Mouse (Mus musculus): Measurements from ENCODE around the gene Crk. TPM values are rescaled to one million over a fixed set of nuclear protein-coding genes. Genes with fewer than 3 reads are reported as not detected.
A peak's percentile ranks its signal among the peaks of the same experiment; 100 is the strongest.
"Not testable (repeated sequence)": the region's sequence is repeated elsewhere in the genome, so short reads cannot be mapped to it uniquely, and the experiment has no call there.

Crk gene
- polyA plus RNA-seq, 1 experiment from 2014 or later = 108 TPM

DNA sequence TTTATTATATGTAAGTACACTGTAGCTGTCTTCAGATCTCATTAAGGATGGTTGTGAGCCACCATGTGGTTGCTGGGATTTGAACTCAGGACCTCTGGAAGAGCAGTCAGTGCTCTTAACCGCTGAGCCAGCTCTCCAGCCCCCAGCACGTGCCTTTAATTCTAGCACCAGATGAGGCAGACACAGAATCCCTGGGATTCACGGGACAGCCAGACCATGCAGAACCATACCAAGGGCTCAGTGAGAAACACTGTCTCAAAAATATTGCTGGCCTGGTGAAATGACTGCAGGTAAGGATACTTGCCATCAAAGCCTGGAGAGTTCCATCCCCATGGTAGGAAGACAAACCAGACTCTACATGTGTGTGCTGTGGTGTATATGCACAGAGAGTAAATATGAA lies 18.4 kb downstream of the Crk start:
- peaks cover 43% of the 10 kb centered on the region for H3K36me3 ChIP-seq (ENCODE audit: control insufficient read depth, insufficient read depth, low read length)
- H3K4me3 ChIP-seq (ENCODE audit: low read length); H3K4me2 ChIP-seq (ENCODE audit: low read depth, low read length); H3K4me1 ChIP-seq (replicated peaks; ENCODE audit: control insufficient read depth, insufficient read depth, low read length); H3K27me3 ChIP-seq (ENCODE audit: control insufficient read depth, insufficient read depth, low read depth, low read length); ATAC-seq (ENCODE audit: low read depth); H3K9ac ChIP-seq (ENCODE audit: low read length); H3K9me3 ChIP-seq (ENCODE audit: control insufficient read depth, low read length); H3K27ac ChIP-seq (ENCODE audit: low read length): not testable (repeated sequence)
- WGBS = 94% methylated on average over 3 of the region's 3 CpGs

DNA sequence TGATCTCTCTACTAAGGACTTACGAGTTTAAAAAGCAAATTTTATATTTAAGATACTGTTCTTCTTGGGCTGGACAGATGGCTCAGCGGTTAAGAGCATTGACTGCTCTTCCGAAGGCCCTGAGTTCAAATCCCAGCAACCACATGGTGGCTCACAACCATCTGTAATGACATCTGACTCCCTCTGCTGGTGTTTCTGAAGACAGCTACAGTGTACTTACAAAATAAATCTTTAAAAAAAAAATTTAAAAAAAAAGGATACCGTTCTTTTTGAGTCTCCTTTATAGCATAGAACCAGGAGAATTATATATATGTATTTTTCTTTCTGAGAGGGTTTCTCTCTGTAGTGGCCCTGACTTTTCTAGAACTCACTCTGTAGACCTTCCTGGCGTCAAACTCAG lies 21.5 kb downstream of the Crk start:
- 91% methylated on average over 5 of the region's 5 CpGs for WGBS

DNA sequence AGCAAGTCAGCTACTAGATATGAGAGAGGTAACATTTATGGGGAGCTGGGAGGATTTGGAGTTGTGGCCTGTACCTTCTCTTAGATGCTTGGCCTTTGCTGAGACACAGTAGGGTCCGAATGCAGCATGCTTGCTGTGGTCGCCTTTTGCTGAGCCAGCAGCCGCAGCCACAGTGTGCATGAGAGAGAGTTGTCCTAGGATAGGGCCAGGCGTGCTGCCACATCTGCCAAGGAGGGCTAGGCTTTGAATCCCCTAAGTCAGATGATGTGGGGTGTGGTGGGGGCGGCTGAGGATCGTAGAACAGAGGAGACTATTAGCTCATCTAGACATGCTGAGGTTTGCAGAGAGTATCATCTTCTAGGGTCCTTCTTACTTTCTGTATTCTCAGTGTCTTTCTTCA lies 23.7 kb downstream of the Crk start:
- ATAC-seq (ENCODE audit: low read depth) = no peak
- H3K4me1 ChIP-seq (replicated peaks; ENCODE audit: control insufficient read depth, insufficient read depth, low read length) = no peaks in the 10 kb centered on the region
- WGBS = 92% methylated on average over 6 of the region's 6 CpGs

More for the DNA sequence above, 21.5 kb downstream of the Crk start:
- ATAC-seq (ENCODE audit: low read depth) = no peak
- H3K27ac ChIP-seq (ENCODE audit: low read length) = no peak overlapping the region
- no peak overlapping the region for H3K4me2 ChIP-seq (ENCODE audit: low read depth, low read length)
- no peak overlapping the region for H3K4me3 ChIP-seq (ENCODE audit: low read length)
- H3K4me1 ChIP-seq (replicated peaks; ENCODE audit: control insufficient read depth, insufficient read depth, low read length) = no peaks in the 10 kb centered on the region
- peaks cover 50% of the 10 kb centered on the region for H3K36me3 ChIP-seq (ENCODE audit: control insufficient read depth, insufficient read depth, low read length)
- no peak overlapping the region for H3K9ac ChIP-seq (ENCODE audit: low read length)
- H3K9me3 ChIP-seq (ENCODE audit: control insufficient read depth, low read length) = no peaks in the 10 kb centered on the region
- H3K27me3 ChIP-seq (ENCODE audit: control insufficient read depth, insufficient read depth, low read depth, low read length) = no peaks in the 10 kb centered on the region

DNA sequence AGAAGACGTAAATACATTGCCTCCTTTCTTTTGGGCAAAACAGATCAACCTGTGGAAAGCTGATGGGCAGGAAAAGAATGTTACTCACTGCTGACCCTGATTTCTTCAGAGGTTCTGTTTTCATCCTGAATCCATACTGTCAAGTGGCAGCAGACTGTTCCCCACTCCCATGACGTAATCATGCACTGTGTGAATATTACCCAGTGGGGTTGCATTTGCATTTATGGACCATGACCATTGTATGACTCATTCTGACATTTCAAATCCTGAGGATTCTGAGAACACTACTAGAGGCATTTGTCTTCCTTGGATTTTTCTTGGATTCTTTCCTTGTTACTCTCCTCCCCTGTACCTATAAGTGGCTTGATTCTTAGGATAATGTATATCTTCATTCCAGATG lies 24.7 kb downstream of the Crk start:
- no peak overlapping the region for H3K27ac ChIP-seq (ENCODE audit: low read length)
- no peaks in the 10 kb centered on the region for H3K4me1 ChIP-seq (replicated peaks; ENCODE audit: control insufficient read depth, insufficient read depth, low read length)
- 92% methylated on average over 2 of the region's 2 CpGs for WGBS
- no peaks in the 10 kb centered on the region for H3K9me3 ChIP-seq (ENCODE audit: control insufficient read depth, low read length)
- no peak overlapping the region for H3K4me2 ChIP-seq (ENCODE audit: low read depth, low read length)
- ATAC-seq (ENCODE audit: low read depth) = no peak
- H3K27me3 ChIP-seq (ENCODE audit: control insufficient read depth, insufficient read depth, low read depth, low read length) = no peaks in the 10 kb centered on the region
- no peak overlapping the region for H3K4me3 ChIP-seq (ENCODE audit: low read length)
- H3K36me3 ChIP-seq (ENCODE audit: control insufficient read depth, insufficient read depth, low read length) = peaks cover 52% of the 10 kb centered on the region
- H3K9ac ChIP-seq (ENCODE audit: low read length) = no peak overlapping the region

More for the DNA sequence above, 23.7 kb downstream of the Crk start:
- Histone ChIP-seq H3K4me2 (ENCODE audit: low read depth, low read length) (no peak overlapping the region), H3K36me3 (ENCODE audit: control insufficient read depth, insufficient read depth, low read length) (peaks cover 58% of the 10 kb centered on the region), H3K27ac (ENCODE audit: low read length) (no peak overlapping the region), H3K27me3 (ENCODE audit: control insufficient read depth, insufficient read depth, low read depth, low read length) (no peaks in the 10 kb centered on the region), H3K9me3 (ENCODE audit: control insufficient read depth, low read length) (no peaks in the 10 kb centered on the region), H3K9ac (ENCODE audit: low read length) (no peak overlapping the region), H3K4me3 (ENCODE audit: low read length) (no peak overlapping the region)

- H3K27me3 ChIP-seq (ENCODE audit: control insufficient read depth, insufficient read depth, low read depth, low read length) = no peaks in the 10 kb centered on the region
- H3K9me3 ChIP-seq (ENCODE audit: control insufficient read depth, low read length) = no peaks in the 10 kb centered on the region
- H3K4me2 ChIP-seq (ENCODE audit: low read depth, low read length) = no peak overlapping the region
- no peak overlapping the region for H3K27ac ChIP-seq (ENCODE audit: low read length)
- no peak for ATAC-seq (ENCODE audit: low read depth)
- 87% methylated on average over 1 of the region's 1 CpGs for WGBS
- H3K9ac ChIP-seq (ENCODE audit: low read length) = no peak overlapping the region
- no peaks in the 10 kb centered on the region for H3K36me3 ChIP-seq (ENCODE audit: control insufficient read depth, insufficient read depth, low read length)
- H3K4me1 ChIP-seq (replicated peaks; ENCODE audit: control insufficient read depth, insufficient read depth, low read length) = no peaks in the 10 kb centered on the region
- H3K4me3 ChIP-seq (ENCODE audit: low read length) = no peak overlapping the region
These were observed 34.9 kb downstream of the Crk start for GRCm38 (mm10) chr11:75713949-75714348.

- no peak for ATAC-seq (ENCODE audit: low read depth)
- Histone ChIP-seq H3K9ac (ENCODE audit: low read length) (no peak overlapping the region), H3K27ac (ENCODE audit: low read length) (no peak overlapping the region), H3K4me1 (replicated peaks; ENCODE audit: control insufficient read depth, insufficient read depth, low read length) (no peaks in the 10 kb centered on the region), H3K27me3 (ENCODE audit: control insufficient read depth, insufficient read depth, low read depth, low read length) (no peaks in the 10 kb centered on the region), H3K36me3 (ENCODE audit: control insufficient read depth, insufficient read depth, low read length) (no peaks in the 10 kb centered on the region), H3K4me2 (ENCODE audit: low read depth, low read length) (peak overlapping the region; percentile 18; the same call in 1 of the 2 replicates), H3K9me3 (ENCODE audit: control insufficient read depth, low read length) (peaks cover under 1% of the 10 kb centered on the region; the same call in 1 of the 2 replicates), H3K4me3 (ENCODE audit: low read length) (no peak overlapping the region)
- WGBS = 22% methylated on average over 12 of the region's 12 CpGs
These were observed 36.5 kb downstream of the Crk start for GRCm38 (mm10) chr11:75715556-75715955.

DNA sequence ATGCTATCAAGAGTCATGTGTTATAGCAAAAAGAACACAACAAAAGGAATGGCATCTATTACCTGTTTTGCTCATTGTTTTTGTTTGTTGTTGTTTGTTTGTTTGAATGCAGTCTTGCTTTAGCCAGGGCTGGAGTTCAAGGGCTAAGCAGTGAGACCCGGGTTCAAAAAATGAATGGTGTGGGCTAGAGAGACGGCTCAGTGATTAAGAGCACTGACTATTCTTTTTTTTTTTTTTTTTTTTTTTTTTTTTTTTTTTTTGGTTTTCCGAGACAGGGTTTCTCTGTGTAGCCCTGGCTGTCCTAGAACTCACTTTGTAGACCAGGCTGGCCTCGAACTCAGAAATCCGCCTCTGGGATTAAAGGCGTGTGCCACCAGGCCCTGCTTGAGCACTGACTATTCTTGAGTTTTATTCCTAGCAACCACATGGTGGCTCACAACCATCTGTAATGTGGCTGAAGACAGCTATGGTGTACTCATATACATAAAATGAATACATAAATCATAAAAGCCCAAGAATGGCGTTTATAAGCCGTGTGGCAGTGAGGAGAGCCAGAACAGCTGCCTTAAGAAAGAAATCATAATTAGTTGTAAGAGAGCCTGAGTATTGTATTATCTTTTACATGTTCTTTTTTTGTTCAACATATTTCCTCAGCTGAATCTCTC lies 37.7 kb downstream of the Crk start:
- no peak overlapping the region for H3K4me3 ChIP-seq (ENCODE audit: low read length)
- ATAC-seq (ENCODE audit: low read depth) = peak; percentile 73
- WGBS = 67% methylated on average over 7 of the region's 8 CpGs

GRCm38 (mm10) chr11:75722339-75722738 lies 43.3 kb downstream of the Crk start:
- no peak for ATAC-seq (ENCODE audit: low read depth)
- Histone ChIP-seq H3K4me3 (ENCODE audit: low read length) (no peak overlapping the region), H3K27me3 (ENCODE audit: control insufficient read depth, insufficient read depth, low read depth, low read length) (no peaks in the 10 kb centered on the region), H3K4me1 (replicated peaks; ENCODE audit: control insufficient read depth, insufficient read depth, low read length) (no peaks in the 10 kb centered on the region), H3K9ac (ENCODE audit: low read length) (no peak overlapping the region), H3K27ac (ENCODE audit: low read length) (no peak overlapping the region), H3K9me3 (ENCODE audit: control insufficient read depth, low read length) (peaks cover 9% of the 10 kb centered on the region), H3K36me3 (ENCODE audit: control insufficient read depth, insufficient read depth, low read length) (no peaks in the 10 kb centered on the region), H3K4me2 (ENCODE audit: low read depth, low read length) (no peak overlapping the region)
- WGBS = 34% methylated on average over 4 of the region's 4 CpGs

More for the DNA sequence above, 37.7 kb downstream of the Crk start:
- Histone ChIP-seq H3K4me1 (replicated peaks; ENCODE audit: control insufficient read depth, insufficient read depth, low read length) (no peaks in the 10 kb centered on the region), H3K4me2 (ENCODE audit: low read depth, low read length) (no peak overlapping the region), H3K27me3 (ENCODE audit: control insufficient read depth, insufficient read depth, low read depth, low read length) (no peaks in the 10 kb centered on the region), H3K36me3 (ENCODE audit: control insufficient read depth, insufficient read depth, low read length) (no peaks in the 10 kb centered on the region), H3K27ac (ENCODE audit: low read length) (no peak overlapping the region), H3K9me3 (ENCODE audit: control insufficient read depth, low read length) (peaks cover 9% of the 10 kb centered on the region), H3K9ac (ENCODE audit: low read length) (no peak overlapping the region)

- H3K27me3 ChIP-seq (ENCODE audit: control insufficient read depth, insufficient read depth, low read depth, low read length) = no peaks in the 10 kb centered on the region
- no peaks in the 10 kb centered on the region for H3K9me3 ChIP-seq (ENCODE audit: control insufficient read depth, low read length)
- H3K9ac ChIP-seq (ENCODE audit: low read length) = no peak overlapping the region
- H3K36me3 ChIP-seq (ENCODE audit: control insufficient read depth, insufficient read depth, low read length) = no peaks in the 10 kb centered on the region
- no peak overlapping the region for H3K4me2 ChIP-seq (ENCODE audit: low read depth, low read length)
- 63% methylated on average over 2 of the region's 2 CpGs for WGBS
- H3K4me1 ChIP-seq (replicated peaks; ENCODE audit: control insufficient read depth, insufficient read depth, low read length) = peaks cover 5% of the 10 kb centered on the region
- no peak for ATAC-seq (ENCODE audit: low read depth)
- H3K4me3 ChIP-seq (ENCODE audit: low read length) = no peak overlapping the region
- H3K27ac ChIP-seq (ENCODE audit: low read length) = no peak overlapping the region
These were observed 48.1 kb downstream of the Crk start for GRCm38 (mm10) chr11:75727168-75727567.

DNA sequence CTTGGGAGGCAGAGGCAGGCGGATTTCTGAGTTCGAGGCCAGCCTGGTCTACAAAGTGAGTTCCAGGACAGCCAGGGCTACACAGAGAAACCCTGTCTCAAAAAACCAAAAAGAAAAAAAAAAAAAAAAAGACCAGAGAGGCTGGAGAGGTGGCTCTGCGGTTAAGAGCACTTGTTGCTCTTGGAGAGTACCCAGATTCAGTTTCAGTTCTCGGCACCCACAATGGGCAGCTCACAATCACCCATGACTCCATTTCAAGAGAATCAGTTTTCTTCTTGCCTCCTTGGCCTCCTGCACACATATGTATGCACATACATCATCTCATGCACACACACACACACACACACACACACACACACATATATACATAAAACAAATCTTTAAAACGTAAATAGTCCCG lies 48.6 kb downstream of the Crk start:
- H3K4me2 ChIP-seq (ENCODE audit: low read depth, low read length); H3K27ac ChIP-seq (ENCODE audit: low read length); H3K9me3 ChIP-seq (ENCODE audit: control insufficient read depth, low read length); H3K36me3 ChIP-seq (ENCODE audit: control insufficient read depth, insufficient read depth, low read length); H3K9ac ChIP-seq (ENCODE audit: low read length); H3K4me3 ChIP-seq (ENCODE audit: low read length); H3K4me1 ChIP-seq (replicated peaks; ENCODE audit: control insufficient read depth, insufficient read depth, low read length); ATAC-seq (ENCODE audit: low read depth); H3K27me3 ChIP-seq (ENCODE audit: control insufficient read depth, insufficient read depth, low read depth, low read length): not testable (repeated sequence)
- WGBS = 82% methylated on average over 6 of the region's 6 CpGs

All from lung, embryonic 16.5 days (tissue).